Mouse (Mus musculus) neural tube, embryonic 14.5 days (tissue): ENCODE measurements around the gene Pdha1. TPM values are rescaled to one million over a fixed set of nuclear protein-coding genes. Genes with fewer than 3 reads are reported as not detected.
A peak's percentile ranks its signal among the peaks of the same experiment; 100 is the strongest.

ENCODE experiments used
- ATAC-seq: fragments of 200-750 bp; cut with Nextera tagmentation; 2 replicates; pipeline ENCODE4 v1.8.0; 2017; ENCODE audit warnings: low read depth, mild to moderate bottlenecking, moderate TSS enrichment, moderate library complexity
- H3K27ac ChIP-seq: fragments of 300-500 bp; sonication (generic); 2 replicates; pipeline ENCODE4 v1.5.1; 2014; ENCODE audit warnings: low read depth, mild to moderate bottlenecking, control low read depth, low read length, moderate library complexity, mixed read lengths
- H3K27me3 ChIP-seq: fragments of 300-500 bp; sonication (generic); 2 replicates; pipeline ENCODE4 v1.6.1; 2014; ENCODE audit warnings: low read length; ENCODE audit not compliant: control insufficient read depth, insufficient read depth
- H3K36me3 ChIP-seq: fragments of 300-500 bp; sonication (generic); 2 replicates; pipeline ENCODE4 v1.6.1; 2014; ENCODE audit warnings: low read length, mixed read lengths; ENCODE audit not compliant: control insufficient read depth, insufficient read depth
- H3K4me1 ChIP-seq: fragments of 300-500 bp; sonication (generic); 2 replicates; pipeline ENCODE4 v1.6.1; 2014; ENCODE audit warnings: low read length; ENCODE audit not compliant: control insufficient read depth, insufficient read depth
- H3K4me2 ChIP-seq: fragments of 300-500 bp; sonication (generic); 2 replicates; pipeline ENCODE4 v1.6.1; 2014; ENCODE audit warnings: mild to moderate bottlenecking, low read depth, low read length, control low read depth
- H3K4me3 ChIP-seq: fragments of 300-500 bp; sonication (generic); 2 replicates; pipeline ENCODE4 v1.5.1; 2014; ENCODE audit warnings: low read depth, low read length, control low read depth, mixed read lengths
- H3K9ac ChIP-seq: fragments of 300-500 bp; sonication (generic); replicated peaks from 2 replicates; pipeline ENCODE4 v1.6.1; 2014; ENCODE audit warnings: low read depth, mild to moderate bottlenecking, control low read depth, low read length, mixed read lengths
- H3K9me3 ChIP-seq: fragments of 300-500 bp; sonication (generic); 2 replicates; pipeline ENCODE4 v1.6.1; 2016; ENCODE audit warnings: low read length; ENCODE audit not compliant: control insufficient read depth
- WGBS: fragments of 180-500 bp; shearing (Covaris S2); extraction: QIAGEN DNeasy Blood & Tissue Kit; methylation state at CpG from one replicate; pipeline ENCODE4 v1.1.7; 2014; 5-methylcytosine and 5-hydroxymethylcytosine counted together
- polyA plus RNA-seq: library from polyadenylated mRNA; unstranded; fragments of >200 nt; fragmentation: Nextera tagmentation; extraction: Ambion mirVana; gene quantifications from 2 replicates; pipeline ENCODE4 v1.2.1, GENCODE M21; 2014

Gene Pdha1
- polyA plus RNA-seq, 1 experiment from 2014 or later: 153 TPM

DNA sequence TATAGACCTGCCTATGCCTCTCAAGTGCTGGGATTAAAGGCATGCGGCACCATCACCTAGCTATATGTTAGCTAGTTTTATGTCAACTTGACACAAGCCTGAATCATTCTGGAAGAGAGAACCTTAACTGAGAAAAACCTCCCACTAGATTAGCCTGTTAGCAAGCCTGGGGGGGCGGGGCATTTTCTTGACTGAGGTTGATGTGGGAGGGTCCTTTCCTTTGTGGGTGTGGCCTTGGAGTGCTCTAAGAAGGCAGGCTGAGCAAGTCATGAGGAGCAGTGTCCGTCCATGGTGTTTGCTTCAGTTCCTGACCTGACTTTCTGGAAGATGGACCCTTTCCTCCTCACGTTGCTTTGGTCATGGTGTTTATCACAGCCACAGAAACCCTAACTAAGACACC, 8.6 kb upstream of the Pdha1 start:
- no peaks in the 10 kb centered on the region for H3K4me1 ChIP-seq
- H3K36me3 ChIP-seq: no peaks in the 10 kb centered on the region
- WGBS: 91% methylated on average over 4 of the region's 4 CpGs
- ATAC-seq: no peak
- H3K9ac ChIP-seq: no peak overlapping the region
- no peak overlapping the region for H3K4me3 ChIP-seq
- no peaks in the 10 kb centered on the region for H3K27me3 ChIP-seq
- no peak overlapping the region for H3K27ac ChIP-seq
- no peak overlapping the region for H3K4me2 ChIP-seq
- no peaks in the 10 kb centered on the region for H3K9me3 ChIP-seq

DNA sequence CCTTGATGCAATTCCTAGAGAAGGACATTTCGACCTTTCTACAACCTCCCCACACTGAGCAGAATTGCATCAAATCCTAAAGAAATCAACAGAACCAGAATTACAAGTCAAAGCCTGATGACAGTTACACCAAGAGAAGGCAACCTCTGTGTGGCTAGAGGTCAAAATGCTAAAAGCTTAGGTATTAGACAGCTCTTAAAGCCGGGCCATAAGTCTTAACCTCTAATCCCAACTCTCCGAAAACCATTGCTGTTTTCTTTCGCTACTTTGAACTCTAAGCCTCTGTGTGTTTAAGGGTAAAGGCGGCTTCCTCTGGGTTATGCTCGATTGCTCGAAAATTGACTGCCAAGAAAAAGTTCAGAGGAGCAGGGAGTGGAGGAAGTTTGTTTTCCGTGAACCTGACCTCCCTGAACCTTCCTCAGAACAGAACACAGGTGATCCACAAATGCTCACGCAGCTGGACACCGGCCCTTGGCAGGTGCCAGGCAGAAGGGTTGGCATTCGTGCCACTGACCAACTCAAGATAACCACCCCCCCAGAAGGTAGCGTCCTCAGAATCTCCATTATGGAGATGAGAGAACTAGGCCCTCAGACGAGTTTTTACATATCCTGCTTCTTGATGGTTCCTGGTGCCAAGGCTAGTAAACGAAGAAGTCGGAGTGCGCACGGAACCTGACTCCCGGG, 894 bp downstream of the Pdha1 start:
- no peak overlapping the region for H3K27ac ChIP-seq
- H3K4me2 ChIP-seq: peak overlapping the region; percentile 61
- H3K9ac ChIP-seq: peak overlapping the region; percentile 66; the same call in 1 of the 2 replicates
- H3K4me1 ChIP-seq: 0 out of 2 replicates have a peak, but pooled peaks cover 2% of the 10 kb centered on the region
- peak overlapping the region; percentile 52 for H3K4me3 ChIP-seq
- ATAC-seq: peak; percentile 3; the same call in 1 of the 2 replicates
- no peaks in the 10 kb centered on the region for H3K27me3 ChIP-seq
- H3K9me3 ChIP-seq: no peaks in the 10 kb centered on the region
- H3K36me3 ChIP-seq: no peaks in the 10 kb centered on the region
- 20% methylated on average over 18 of the region's 18 CpGs for WGBS

DNA sequence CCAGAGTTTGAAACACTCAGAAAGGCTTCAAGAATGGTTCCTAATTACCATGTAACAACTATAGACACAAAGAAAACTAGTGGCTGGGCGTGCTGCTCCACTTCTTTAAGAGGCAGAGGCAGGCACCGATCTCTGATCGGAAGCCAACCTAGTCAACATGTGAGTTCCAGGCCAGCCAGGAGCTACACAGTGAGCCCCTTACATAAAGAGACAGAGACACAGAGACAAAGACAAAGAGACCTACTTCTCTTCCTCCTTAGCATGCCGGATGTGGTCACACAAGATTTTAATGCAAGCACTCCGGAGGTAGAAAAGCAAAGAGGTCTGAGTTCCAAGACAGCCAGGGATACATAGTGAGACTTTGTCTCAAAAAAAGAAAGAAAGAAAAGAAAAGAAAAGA, 2.1 kb downstream of the Pdha1 start:
- H3K4me1 ChIP-seq: 0 out of 2 replicates have a peak, but pooled peaks cover 2% of the 10 kb centered on the region
- H3K9me3 ChIP-seq: no peaks in the 10 kb centered on the region
- WGBS: 28% methylated on average over 5 of the region's 5 CpGs
- H3K27me3 ChIP-seq: no peaks in the 10 kb centered on the region
- H3K27ac ChIP-seq: no peak overlapping the region
- H3K4me3 ChIP-seq: no peak overlapping the region
- no peak for ATAC-seq
- H3K9ac ChIP-seq: no peak overlapping the region
- no peaks in the 10 kb centered on the region for H3K36me3 ChIP-seq
- H3K4me2 ChIP-seq: peak overlapping the region; percentile 61; the same call in 1 of the 2 replicates

DNA sequence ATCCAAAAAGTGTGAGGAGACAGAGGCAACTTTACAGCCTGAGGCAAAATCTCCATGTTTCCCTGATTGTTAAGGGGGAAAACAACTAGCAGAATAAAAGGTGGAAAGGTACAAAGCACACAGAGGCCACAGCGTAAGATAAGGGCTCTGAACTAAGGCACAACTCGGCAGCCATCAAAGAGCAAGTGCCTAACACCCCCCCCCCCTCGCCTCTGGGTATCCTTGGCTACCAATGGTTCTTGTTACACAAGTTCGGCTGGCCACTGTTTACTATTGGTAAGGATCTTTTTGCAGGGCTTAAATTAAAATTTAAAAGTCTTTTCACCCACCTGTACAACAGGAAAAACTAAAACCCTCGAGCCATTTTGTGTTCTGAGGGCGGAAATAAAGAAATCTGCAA, 2.5 kb downstream of the Pdha1 start:
- Histone ChIP-seq H3K9me3 (no peaks in the 10 kb centered on the region), H3K27me3 (no peaks in the 10 kb centered on the region), H3K4me3 (no peak overlapping the region), H3K27ac (no peak overlapping the region), H3K4me2 (peak overlapping the region; percentile 61; the same call in 1 of the 2 replicates), H3K4me1 (0 out of 2 replicates have a peak, but pooled peaks cover 2% of the 10 kb centered on the region), H3K36me3 (no peaks in the 10 kb centered on the region), H3K9ac (no peak overlapping the region)
- ATAC-seq: no peak
- 21% methylated on average over 6 of the region's 6 CpGs for WGBS

DNA sequence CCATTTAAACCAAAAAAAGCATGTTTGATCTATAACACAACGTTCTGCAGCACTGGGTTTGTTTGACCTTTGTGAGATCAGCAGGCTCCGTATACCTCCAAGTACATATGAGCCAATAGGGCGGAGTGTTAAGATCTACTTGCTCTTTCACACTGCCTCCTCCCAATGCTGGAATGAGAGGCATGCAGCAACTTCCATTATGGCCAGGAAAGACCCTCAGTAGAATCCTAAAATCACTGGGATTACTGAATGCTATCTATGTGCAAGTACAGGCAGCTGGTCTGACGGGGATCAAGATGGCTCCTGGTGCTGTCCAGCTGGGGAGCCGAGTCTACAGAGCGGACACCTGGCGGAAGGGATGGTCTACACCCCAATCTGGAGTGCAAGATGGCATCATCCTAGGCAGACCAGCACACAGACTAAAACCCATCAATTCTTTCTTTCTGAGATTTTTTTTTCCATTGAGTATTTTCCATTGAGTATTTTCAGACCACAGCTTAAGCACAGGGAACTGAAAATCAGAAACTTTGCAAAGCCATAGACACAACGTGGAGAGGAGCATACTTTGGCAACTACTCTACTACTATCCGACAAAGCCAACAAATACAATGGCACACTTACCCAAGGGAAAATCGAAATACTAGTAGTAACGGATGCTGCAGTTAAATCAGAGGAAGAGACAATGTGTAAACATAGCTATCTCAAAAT, 3.9 kb downstream of the Pdha1 start:
- Histone ChIP-seq H3K36me3 (peaks cover 3% of the 10 kb centered on the region; the same call in 1 of the 2 replicates), H3K27ac (no peak overlapping the region), H3K4me3 (no peak overlapping the region), H3K4me1 (0 out of 2 replicates have a peak, but pooled peaks cover 2% of the 10 kb centered on the region), H3K9me3 (no peaks in the 10 kb centered on the region), H3K9ac (no peak overlapping the region), H3K4me2 (no peak overlapping the region), H3K27me3 (no peaks in the 10 kb centered on the region)
- ATAC-seq: no peak
- whole genome bisulfite sequencing: 85% methylated on average over 11 of the region's 11 CpGs

DNA sequence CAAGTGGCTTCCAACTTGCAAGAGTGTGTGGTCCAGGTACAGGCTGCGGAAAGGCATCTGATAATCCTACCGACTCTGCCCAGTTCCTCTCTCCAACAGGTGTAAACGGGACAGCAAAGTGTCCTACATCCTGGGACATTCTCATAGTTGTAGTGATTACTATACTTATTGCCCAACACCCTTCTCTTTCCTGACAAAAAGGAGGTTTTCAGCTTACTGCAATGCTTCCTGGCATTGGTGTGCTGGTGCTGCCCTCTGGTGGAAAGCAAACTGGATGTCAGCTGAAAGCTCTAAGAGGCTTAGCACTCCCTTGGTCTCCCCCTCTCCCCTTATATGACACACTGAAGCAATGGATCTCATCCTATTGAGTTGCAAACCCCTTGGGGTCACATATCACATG, 21.6 kb downstream of the Pdha1 start:
- Histone ChIP-seq H3K4me2 (no peak overlapping the region), H3K9me3 (no peaks in the 10 kb centered on the region), H3K4me1 (no peaks in the 10 kb centered on the region), H3K27ac (no peak overlapping the region), H3K4me3 (no peak overlapping the region), H3K36me3 (no peaks in the 10 kb centered on the region; the same call in 1 of the 2 replicates), H3K27me3 (no peaks in the 10 kb centered on the region), H3K9ac (no peak overlapping the region)
- 79% methylated on average over 3 of the region's 3 CpGs for WGBS
- peak; percentile 61; the same call in 1 of the 2 replicates for ATAC-seq

DNA sequence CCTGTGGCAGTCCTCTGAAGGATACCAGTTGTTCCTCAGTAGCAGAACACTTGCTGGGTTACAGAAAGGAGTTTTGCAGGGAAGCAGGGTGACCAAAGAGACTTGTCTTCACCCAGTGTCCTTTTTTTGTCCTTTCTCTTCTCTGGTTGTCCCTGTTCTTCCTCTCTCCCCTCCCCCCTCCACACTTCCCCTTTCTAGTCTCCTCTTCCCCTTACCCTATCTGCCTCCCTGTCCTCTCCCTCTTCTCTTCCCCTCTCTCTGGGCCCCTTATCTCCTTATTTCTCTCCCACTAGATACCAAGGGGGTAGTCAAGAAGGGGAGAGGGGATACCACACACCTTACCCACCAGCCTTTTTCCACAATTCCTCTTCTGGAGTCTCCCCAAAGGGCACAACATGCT, 22.1 kb downstream of the Pdha1 start:
- Histone ChIP-seq H3K4me3 (no peak overlapping the region), H3K27me3 (no peaks in the 10 kb centered on the region), H3K9ac (no peak overlapping the region), H3K27ac (no peak overlapping the region), H3K9me3 (no peaks in the 10 kb centered on the region), H3K4me1 (no peaks in the 10 kb centered on the region), H3K36me3 (no peaks in the 10 kb centered on the region; the same call in 1 of the 2 replicates), H3K4me2 (no peak overlapping the region)
- no peak for ATAC-seq

DNA sequence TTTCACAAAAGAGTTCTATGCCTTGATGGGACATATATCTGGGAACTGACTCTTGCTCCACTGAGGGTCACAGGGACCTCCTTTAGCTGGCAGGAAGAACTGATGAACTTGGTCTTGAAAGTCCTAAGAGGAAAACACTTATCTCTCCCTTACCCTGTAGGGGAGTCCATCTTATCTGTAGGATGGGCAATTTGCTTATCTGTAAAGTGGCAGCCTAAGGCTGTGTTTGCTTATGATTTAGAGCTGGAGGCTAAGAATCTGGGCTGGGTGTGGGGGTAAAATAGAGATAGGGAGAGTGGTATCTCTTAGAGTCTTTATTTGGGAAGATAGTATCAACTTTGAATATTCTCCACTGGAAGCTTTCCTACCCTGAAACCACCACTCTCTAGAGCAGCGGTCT, 24.4 kb downstream of the Pdha1 start:
- H3K4me1 ChIP-seq: no peaks in the 10 kb centered on the region
- H3K4me2 ChIP-seq: no peak overlapping the region
- ATAC-seq: no peak
- no peaks in the 10 kb centered on the region for H3K27me3 ChIP-seq
- no peaks in the 10 kb centered on the region for H3K36me3 ChIP-seq
- H3K4me3 ChIP-seq: no peak overlapping the region
- WGBS: 96% methylated on average over 1 of the region's 1 CpGs
- no peaks in the 10 kb centered on the region for H3K9me3 ChIP-seq
- no peak overlapping the region for H3K9ac ChIP-seq
- no peak overlapping the region for H3K27ac ChIP-seq

DNA sequence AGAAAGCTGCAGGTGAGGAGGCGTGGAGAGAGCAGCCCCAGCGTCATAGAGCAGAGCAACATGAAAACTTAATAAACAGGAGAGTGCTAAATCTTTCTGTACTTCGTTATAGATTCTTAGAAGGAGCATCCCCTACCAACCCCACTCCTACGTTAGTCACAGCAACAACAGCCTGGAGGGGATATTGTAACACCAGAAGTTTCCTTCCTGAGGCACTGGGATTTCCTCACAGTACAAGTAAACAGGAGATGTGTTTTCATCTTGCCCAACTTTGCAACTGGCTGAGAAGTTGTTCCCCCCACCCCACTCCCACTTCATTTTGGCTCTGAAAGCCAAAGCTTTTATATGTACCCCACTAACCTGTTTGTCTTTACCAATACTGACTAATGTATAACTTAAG, 30.4 kb downstream of the Pdha1 start:
- no peaks in the 10 kb centered on the region for H3K4me1 ChIP-seq
- H3K9ac ChIP-seq: no peak overlapping the region
- ATAC-seq: no peak
- WGBS: 78% methylated on average over 4 of the region's 4 CpGs
- H3K27ac ChIP-seq: no peak overlapping the region
- no peaks in the 10 kb centered on the region for H3K27me3 ChIP-seq
- no peak overlapping the region for H3K4me3 ChIP-seq
- H3K36me3 ChIP-seq: no peaks in the 10 kb centered on the region
- H3K4me2 ChIP-seq: no peak overlapping the region
- H3K9me3 ChIP-seq: no peaks in the 10 kb centered on the region
